Mouse (Mus musculus) midbrain, embryonic 13.5 days (tissue): ENCODE results near the gene Gm5134. TPM values are rescaled to one million over a fixed set of nuclear protein-coding genes. Genes with fewer than 3 reads are reported as not detected.
A peak's percentile ranks its signal among the peaks of the same experiment; 100 is the strongest.

ENCODE experiments used
- ATAC-seq: fragments of 200-750 bp; cut with Nextera tagmentation; 2 replicates; pipeline ENCODE4 v1.8.0; 2017; ENCODE audit warnings: mild to moderate bottlenecking, moderate TSS enrichment, moderate library complexity
- H3K27ac ChIP-seq: fragments of 300-500 bp; sonication (generic); 2 replicates; pipeline ENCODE4 v1.5.1; 2015; ENCODE audit warnings: inconsistent platforms, mild to moderate bottlenecking, moderate library complexity
- H3K27me3 ChIP-seq: fragments of 300-500 bp; sonication (generic); 2 replicates; pipeline ENCODE4 v1.6.1; 2015; ENCODE audit warnings: mild to moderate bottlenecking, inconsistent platforms
- H3K36me3 ChIP-seq: fragments of 300-500 bp; sonication (generic); 2 replicates; pipeline ENCODE4 v1.6.1; 2015; ENCODE audit warnings: mild to moderate bottlenecking, inconsistent platforms
- H3K4me1 ChIP-seq: fragments of 300-500 bp; sonication (generic); replicated peaks from 2 replicates; pipeline ENCODE4 v1.6.1; 2015; ENCODE audit warnings: inconsistent platforms
- H3K4me2 ChIP-seq: fragments of 300-500 bp; sonication (generic); replicated peaks from 2 replicates; pipeline ENCODE4 v1.6.1; 2015; ENCODE audit warnings: moderate library complexity, mild to moderate bottlenecking, inconsistent platforms
- H3K4me3 ChIP-seq: fragments of 300-500 bp; sonication (generic); replicated peaks from 2 replicates; pipeline ENCODE4 v1.5.1; 2015; ENCODE audit warnings: mild to moderate bottlenecking, inconsistent platforms
- H3K9ac ChIP-seq: fragments of 300-500 bp; sonication (generic); replicated peaks from 2 replicates; pipeline ENCODE4 v1.6.1; 2015; ENCODE audit warnings: mild to moderate bottlenecking, inconsistent platforms
- H3K9me3 ChIP-seq: fragments of 300-500 bp; sonication (generic); 2 replicates; pipeline ENCODE4 v1.6.1; 2016; ENCODE audit warnings: mild to moderate bottlenecking, inconsistent platforms
- WGBS: fragments of 180-500 bp; shearing (Covaris S2); methylation state at CpG from one replicate; pipeline ENCODE4 v1.1.7; 2015; 5-methylcytosine and 5-hydroxymethylcytosine counted together
- polyA plus RNA-seq: library from polyadenylated mRNA; unstranded; fragments of >200 nt; fragmentation: Nextera tagmentation; extraction: Ambion mirVana; gene quantifications from 2 replicates; pipeline ENCODE4 v1.2.1, GENCODE M21; 2015

Gene Gm5134
- polyA plus RNA-seq, 1 experiment from 2014 or later, result 0.07 TPM

GRCm38 (mm10) chr10:75942736-75943477 is 11.4 kb upstream of the Gm5134 start, which contains the start of gene Vpreb3:
Gene Vpreb3 (plus strand): TSS chr10:75943057.
- no peak within 1 kb of the TSS for H3K4me2 ChIP-seq
- H3K36me3 ChIP-seq, result no peaks in the 10 kb centered on the region
- H3K4me1 ChIP-seq, result peaks cover 9% of the 10 kb centered on the region
- H3K27ac ChIP-seq, result 0 out of 2 replicates have a peak within 1 kb of the TSS, but pooled peaks have one; percentile 14
- ATAC-seq, result no peak
- no peak within 1 kb of the TSS for H3K4me3 ChIP-seq
- peaks cover 4% of the 10 kb centered on the region; the same call in 1 of the 2 replicates for H3K27me3 ChIP-seq
- WGBS, result 84% methylated on average over 15 of the region's 15 CpGs
- no peaks in the 10 kb centered on the region for H3K9me3 ChIP-seq
- H3K9ac ChIP-seq, result no peak within 1 kb of the TSS

GRCm38 (mm10) chr10:75944066-75944772 is 10.1 kb upstream of the Gm5134 start:
- 0 out of 2 replicates have a peak overlapping the region, but pooled peaks have one; percentile 14 for H3K27ac ChIP-seq
- 25% methylated on average over 11 of the region's 11 CpGs for WGBS

DNA sequence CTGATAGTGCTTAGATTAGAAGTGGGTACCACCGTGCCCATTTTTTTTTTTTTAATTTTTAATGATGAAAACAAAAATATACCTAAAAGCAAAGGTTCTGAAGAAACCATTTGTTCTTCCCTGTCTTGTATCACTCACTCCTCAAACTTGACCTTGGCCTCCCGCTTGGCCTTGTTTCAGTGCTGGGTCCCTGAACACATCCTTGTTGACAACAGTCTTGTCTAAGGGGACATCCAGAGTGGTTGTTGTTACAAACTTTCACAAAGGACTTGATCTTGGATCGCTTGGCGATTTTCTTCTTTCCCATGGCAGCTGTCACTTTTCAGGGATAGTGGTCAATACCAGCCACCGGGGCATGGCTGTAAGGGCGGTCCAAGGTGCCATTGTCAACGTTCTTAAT is 9.1 kb upstream of the Gm5134 start:
- H3K27me3 ChIP-seq, result peaks cover 12% of the 10 kb centered on the region
- no peak overlapping the region for H3K4me3 ChIP-seq
- no peak overlapping the region for H3K4me2 ChIP-seq
- no peak overlapping the region for H3K27ac ChIP-seq
- H3K9me3 ChIP-seq, result no peaks in the 10 kb centered on the region
- H3K4me1 ChIP-seq, result peaks cover 9% of the 10 kb centered on the region
- H3K9ac ChIP-seq, result no peak overlapping the region
- no peaks in the 10 kb centered on the region for H3K36me3 ChIP-seq
- no peak for ATAC-seq
- WGBS, result 91% methylated on average over 7 of the region's 7 CpGs

More at GRCm38 (mm10) chr10:75944066-75944772, 10.1 kb upstream of the Gm5134 start:
- Histone ChIP-seq H3K36me3 (no peaks in the 10 kb centered on the region), H3K9ac (no peak overlapping the region), H3K4me2 (no peak overlapping the region), H3K9me3 (no peaks in the 10 kb centered on the region), H3K27me3 (peaks cover 3% of the 10 kb centered on the region; the same call in 1 of the 2 replicates), H3K4me1 (peaks cover 9% of the 10 kb centered on the region), H3K4me3 (no peak overlapping the region)
- no peak for ATAC-seq

DNA sequence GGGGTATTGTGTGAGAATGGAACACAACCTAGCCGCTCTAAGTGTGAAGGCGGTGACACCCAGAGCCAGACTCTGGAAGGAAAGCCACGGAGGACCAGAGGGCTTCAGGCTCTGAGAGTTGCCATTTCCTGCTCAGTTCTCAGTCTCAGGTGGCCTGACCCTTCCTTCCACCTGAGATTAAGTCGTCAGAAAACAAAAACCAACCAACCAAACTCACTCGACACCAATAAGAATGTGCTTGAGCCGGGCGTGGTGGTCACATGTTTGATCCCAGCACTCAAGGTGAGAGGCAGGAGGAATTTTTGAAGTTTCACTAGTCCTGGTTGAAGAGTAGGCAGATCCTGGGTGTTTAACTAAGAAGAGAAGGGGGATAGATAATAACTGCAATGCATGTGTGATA is 8.4 kb upstream of the Gm5134 start:
- Histone ChIP-seq H3K9ac (no peak overlapping the region), H3K4me1 (peaks cover 14% of the 10 kb centered on the region), H3K4me3 (no peak overlapping the region), H3K36me3 (no peaks in the 10 kb centered on the region), H3K27ac (no peak overlapping the region), H3K4me2 (no peak overlapping the region), H3K9me3 (no peaks in the 10 kb centered on the region), H3K27me3 (peaks cover 12% of the 10 kb centered on the region)
- no peak for ATAC-seq
- 83% methylated on average over 7 of the region's 7 CpGs for WGBS

DNA sequence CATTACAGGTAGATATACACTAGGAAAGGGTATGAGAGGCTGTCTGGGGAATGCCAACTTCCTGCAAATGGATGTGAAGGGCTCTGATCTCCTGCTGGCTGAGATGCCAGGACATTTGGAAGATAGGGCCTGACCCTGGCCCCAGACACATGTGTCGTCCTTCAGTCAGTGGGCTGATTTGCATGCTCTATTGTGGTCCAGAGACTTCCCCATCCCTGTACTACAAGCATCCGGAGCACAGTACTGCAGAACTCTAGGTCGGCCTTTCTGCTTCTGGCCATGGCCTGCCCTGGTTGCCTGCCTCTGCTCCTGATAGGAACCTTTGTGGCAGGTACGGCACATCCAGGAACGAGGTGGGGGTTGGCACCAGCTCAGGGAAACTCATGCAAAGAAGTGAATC is 6.2 kb upstream of the Gm5134 start:
- no peak for ATAC-seq
- Histone ChIP-seq H3K4me2 (no peak overlapping the region), H3K9me3 (no peaks in the 10 kb centered on the region), H3K27ac (no peak overlapping the region), H3K36me3 (no peaks in the 10 kb centered on the region), H3K9ac (no peak overlapping the region), H3K4me3 (no peak overlapping the region), H3K4me1 (peaks cover 20% of the 10 kb centered on the region), H3K27me3 (peaks cover 16% of the 10 kb centered on the region)
- WGBS, result 75% methylated on average over 5 of the region's 5 CpGs

DNA sequence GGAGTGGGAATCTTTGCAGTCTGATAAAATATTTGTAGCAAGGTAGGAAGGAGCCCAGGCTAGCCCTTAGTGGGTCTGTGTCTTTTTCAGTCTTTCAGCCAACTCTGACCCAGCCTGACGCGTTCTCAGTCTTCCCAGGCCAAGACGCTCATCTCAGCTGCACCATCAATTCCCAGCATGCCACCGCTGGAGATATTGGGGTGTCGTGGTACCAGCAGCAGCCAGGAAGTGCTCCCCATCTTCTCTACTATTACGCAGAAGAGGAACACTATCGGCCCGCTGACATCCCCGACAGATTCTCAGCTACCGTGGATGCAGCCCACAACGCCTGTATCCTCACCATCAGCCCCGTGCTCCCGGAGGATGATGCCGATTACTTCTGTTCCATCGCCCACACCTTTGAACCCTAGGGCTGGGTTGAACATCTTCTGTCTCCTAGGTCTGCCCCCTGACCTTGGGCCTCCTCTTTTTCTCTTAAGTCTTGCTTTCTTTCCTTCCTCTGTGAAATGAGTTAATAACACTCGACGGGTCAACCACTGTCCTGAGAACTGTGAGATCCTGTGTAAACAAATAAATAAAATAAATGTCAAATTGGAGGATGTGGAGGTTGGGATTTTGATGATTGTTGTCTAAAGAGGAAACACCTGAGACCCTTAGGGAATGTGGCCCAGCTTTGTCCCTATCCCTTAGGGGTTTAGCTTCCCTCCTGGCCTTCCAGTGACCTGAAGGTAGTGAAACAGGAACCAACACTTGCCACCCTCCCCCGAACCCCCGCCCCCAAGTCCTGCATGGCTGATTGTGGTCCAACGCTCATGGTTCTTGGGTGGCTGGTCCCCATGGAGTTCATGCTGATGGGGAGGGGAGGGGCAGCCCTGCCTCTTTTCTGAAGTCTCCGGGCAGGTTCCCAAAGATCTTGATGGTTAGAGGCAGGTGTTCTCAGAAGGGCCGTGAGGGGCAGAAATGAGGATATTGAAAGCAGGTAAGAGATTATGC is 5.0 kb upstream of the Gm5134 start:
- no peak overlapping the region for H3K27ac ChIP-seq
- H3K4me3 ChIP-seq, result no peak overlapping the region
- H3K9me3 ChIP-seq, result no peaks in the 10 kb centered on the region
- H3K9ac ChIP-seq, result no peak overlapping the region
- no peak for ATAC-seq
- peaks cover 25% of the 10 kb centered on the region for H3K27me3 ChIP-seq
- WGBS, result 84% methylated on average over 22 of the region's 22 CpGs
- H3K36me3 ChIP-seq, result no peaks in the 10 kb centered on the region
- no peak overlapping the region for H3K4me2 ChIP-seq
- H3K4me1 ChIP-seq, result peaks cover 12% of the 10 kb centered on the region

DNA sequence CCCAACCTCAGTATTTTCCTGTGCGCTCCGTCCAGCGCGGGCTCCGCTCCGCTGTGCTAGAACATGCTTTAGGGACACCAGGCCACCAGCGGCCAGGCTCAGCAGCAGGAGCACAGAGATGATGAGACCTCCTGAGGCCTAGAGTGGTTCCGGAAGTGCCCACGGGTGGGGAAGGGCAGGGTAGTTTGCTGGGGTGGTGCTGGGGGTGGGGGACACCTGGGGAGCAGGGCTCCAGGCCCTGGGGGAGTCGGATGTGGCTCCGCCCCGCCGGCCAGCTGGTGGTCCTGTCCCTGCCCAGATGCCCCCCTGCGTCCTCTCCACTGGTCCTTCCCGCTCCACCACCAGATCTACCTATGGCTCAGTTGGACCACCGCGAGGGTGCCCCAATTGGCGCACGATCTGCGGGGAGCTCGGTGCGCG is 3.5 kb upstream of the Gm5134 start:
- ATAC-seq, result peak; percentile 64
- Histone ChIP-seq H3K4me2 (peak overlapping the region; percentile 76), H3K36me3 (no peaks in the 10 kb centered on the region), H3K4me3 (peak overlapping the region; percentile 43), H3K4me1 (peaks cover 11% of the 10 kb centered on the region), H3K9ac (peak overlapping the region; percentile 57), H3K27ac (no peak overlapping the region), H3K9me3 (no peaks in the 10 kb centered on the region), H3K27me3 (peaks cover 25% of the 10 kb centered on the region)
- WGBS, result 1% methylated on average over 22 of the region's 23 CpGs

DNA sequence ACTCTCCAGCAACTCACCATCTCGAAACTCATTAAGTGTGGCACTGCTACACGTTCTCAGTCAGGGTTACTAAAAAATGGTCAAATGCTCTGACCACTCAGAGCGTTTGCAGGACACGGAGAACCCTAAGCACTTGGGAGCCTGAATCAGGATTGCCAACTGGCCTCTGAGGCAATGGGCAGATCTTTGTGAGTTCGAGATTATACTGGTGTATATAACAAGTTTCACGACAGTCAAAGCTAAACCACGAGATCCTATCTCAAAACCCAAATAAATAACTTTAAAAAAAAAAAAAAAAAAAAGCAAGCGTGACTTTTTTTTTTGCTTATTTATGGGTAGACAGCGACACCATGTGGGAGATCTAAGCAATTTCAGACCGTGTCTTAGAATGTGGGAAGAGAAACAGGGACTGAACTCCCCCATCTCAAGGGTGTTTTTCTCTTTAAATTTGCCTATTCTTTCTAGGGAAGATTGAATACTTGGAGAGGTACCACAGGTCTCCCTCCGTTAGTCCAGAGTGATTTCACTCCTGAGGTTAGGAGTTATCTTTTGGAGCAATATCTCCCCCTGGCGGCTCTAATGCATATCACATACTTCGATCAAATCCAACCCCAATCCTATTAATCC is 2.8 kb upstream of the Gm5134 start:
- WGBS, result 4% methylated on average over 13 of the region's 13 CpGs

DNA sequence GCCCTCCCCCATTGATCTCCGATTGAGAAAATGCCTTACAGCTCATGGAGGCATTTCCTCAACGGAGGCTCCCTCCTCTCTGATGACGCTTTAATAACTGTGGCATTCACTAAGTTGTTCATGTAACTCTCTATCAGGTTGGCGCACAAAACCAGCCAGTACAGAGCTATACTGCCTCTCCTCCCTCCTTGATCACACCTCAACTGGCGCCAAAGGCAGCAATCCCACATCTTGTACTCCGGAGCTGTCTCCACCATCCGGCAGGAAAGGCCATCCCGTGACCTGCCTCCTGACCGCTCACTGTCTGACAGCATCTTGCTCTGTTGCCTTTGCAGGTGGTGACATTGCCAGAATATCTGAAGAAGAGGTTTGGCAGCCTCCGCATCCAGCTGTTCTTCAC is 19.5 kb downstream of the Gm5134 start:
- H3K4me3 ChIP-seq, result no peak overlapping the region
- WGBS, result 92% methylated on average over 10 of the region's 10 CpGs
- H3K36me3 ChIP-seq, result no peaks in the 10 kb centered on the region
- H3K9ac ChIP-seq, result no peak overlapping the region
- H3K27ac ChIP-seq, result no peak overlapping the region
- no peaks in the 10 kb centered on the region for H3K9me3 ChIP-seq
- ATAC-seq, result no peak
- H3K4me1 ChIP-seq, result no peaks in the 10 kb centered on the region
- no peaks in the 10 kb centered on the region for H3K27me3 ChIP-seq
- H3K4me2 ChIP-seq, result no peak overlapping the region

More for the DNA sequence above, 2.8 kb upstream of the Gm5134 start:
- Histone ChIP-seq H3K27me3 (peaks cover 25% of the 10 kb centered on the region), H3K27ac (no peak overlapping the region), H3K4me2 (peak overlapping the region; percentile 76), H3K9ac (peak overlapping the region; percentile 57), H3K4me1 (peaks cover 11% of the 10 kb centered on the region), H3K9me3 (no peaks in the 10 kb centered on the region), H3K4me3 (peak overlapping the region; percentile 43), H3K36me3 (no peaks in the 10 kb centered on the region)
- peak; percentile 37; the same call in 1 of the 2 replicates for ATAC-seq

- H3K36me3 ChIP-seq, result no peaks in the 10 kb centered on the region
- H3K9ac ChIP-seq, result no peak overlapping the region
- H3K27me3 ChIP-seq, result no peaks in the 10 kb centered on the region
- ATAC-seq, result no peak
- H3K4me1 ChIP-seq, result no peaks in the 10 kb centered on the region
- 82% methylated on average over 5 of the region's 5 CpGs for WGBS
- H3K9me3 ChIP-seq, result no peaks in the 10 kb centered on the region
- H3K27ac ChIP-seq, result no peak overlapping the region
- H3K4me2 ChIP-seq, result no peak overlapping the region
- H3K4me3 ChIP-seq, result no peak overlapping the region
These were observed 20.9 kb downstream of the Gm5134 start for GRCm38 (mm10) chr10:75975216-75975615.

GRCm38 (mm10) chr10:75978119-75978834 is 24.0 kb downstream of the Gm5134 start:
- Histone ChIP-seq H3K27ac (no peak overlapping the region), H3K9ac (no peak overlapping the region), H3K9me3 (no peaks in the 10 kb centered on the region), H3K36me3 (no peaks in the 10 kb centered on the region), H3K4me3 (no peak overlapping the region), H3K27me3 (no peaks in the 10 kb centered on the region), H3K4me2 (no peak overlapping the region), H3K4me1 (no peaks in the 10 kb centered on the region)
- 53% methylated on average over 10 of the region's 10 CpGs for WGBS
- ATAC-seq, result no peak
